Mouse (Mus musculus) urinary bladder, postnatal 0 days (tissue): ENCODE results near the gene Nrd1. TPM values are rescaled to one million over a fixed set of nuclear protein-coding genes. Genes with fewer than 3 reads are reported as not detected.

Experiments
- microRNA counts: library from miRNA; unstranded; fragments of <30 nt; microRNA quantifications from one replicate; lab custom pipeline; 2016
- microRNA-seq: library from miRNA; unstranded; fragments of <30 nt; microRNA quantifications from one replicate; pipeline ENCODE4, GENCODE M21; 2016
- polyA plus RNA-seq: library from polyadenylated mRNA; unstranded; fragments of >200 nt; fragmentation: Nextera tagmentation; extraction: Ambion mirVana; gene quantifications from 2 replicates; pipeline ENCODE4 v1.2.1, GENCODE M21; 2015

Nrd1 gene
- 36.1 and 41.5 TPM in 2 replicates for polyA plus RNA-seq

GRCm38 (mm10) chr4:108999999-109000950 is at the start of gene Nrd1:
Gene Nrd1, plus strand, starts transcription at chr4:109000655.

MicroRNA genes within 50 kb of the gene (microRNA counts, 519-probe panel; counts per million panel counts)
- microRNA mmu-miR-761 (lab: Ali Mortazavi, UCI): 900 counts per million, percentile 4 among the panel's probes with 10 or more counts

Small RNAs within 50 kb of the gene (microRNA-seq; reads per million reads assigned to microRNA genes)
- gene Mir761: not detected

Other genes with a start within 250 kb of the Nrd1 start
- gene Zfyve9, start 219.9 kb upstream of the Nrd1 start, polyA plus RNA-seq: 2.1 TPM in 2 replicates
- 96.5 and 117 TPM in 2 replicates for gene Btf3l4, start 167.0 kb upstream of the Nrd1 start, polyA plus RNA-seq
- 42.5 and 47.9 TPM in 2 replicates for gene Txndc12, start 166.1 kb upstream of the Nrd1 start, polyA plus RNA-seq
- gene Kti12, start 152.9 kb upstream of the Nrd1 start, polyA plus RNA-seq: 27.9 TPM in 2 replicates
- gene A730015C16Rik, start 152.0 kb upstream of the Nrd1 start, polyA plus RNA-seq: 0.21 and 0.71 TPM in 2 replicates
- gene Rab3b, start 121.6 kb upstream of the Nrd1 start, polyA plus RNA-seq: 13.0 and 17.6 TPM in 2 replicates
- 70.0 and 73.5 TPM in 2 replicates for gene Osbpl9, start 201.6 kb downstream of the Nrd1 start, polyA plus RNA-seq
- gene Calr4, start 233.8 kb downstream of the Nrd1 start, polyA plus RNA-seq: not detected in 2 replicates